Mouse (Mus musculus) myocyte (in vitro differentiated cells): ENCODE data around the gene Galnt6.

ENCODE experiments used
- MAX ChIP-seq: IDR thresholded peaks from one replicate; pipeline ENCODE4 v1.6.1; 2011; ENCODE audit warnings: low read depth, mild to moderate bottlenecking, control low read depth
- MYOG ChIP-seq, 3 experiments: IDR thresholded peaks; one replicate each; pipeline ENCODE4 v1.6.1; 2011; ENCODE audit warnings: control low read depth in 2 of 3, low read depth in 2 of 3, mild to moderate bottlenecking in 2 of 3; ENCODE audit not compliant: insufficient read length in 2 of 3, control insufficient read depth in 1 of 3, insufficient read depth in 1 of 3
- POLR2A ChIP-seq: IDR thresholded peaks from one replicate; pipeline ENCODE4 v1.6.1; 2011; ENCODE audit warnings: low read depth, mild to moderate bottlenecking, control low read depth, moderate library complexity; ENCODE audit not compliant: insufficient read length
- TCF12 ChIP-seq: IDR thresholded peaks from one replicate; pipeline ENCODE4 v1.6.1; 2011; ENCODE audit warnings: mild to moderate bottlenecking, control low read depth; ENCODE audit not compliant: poor library complexity, insufficient read depth, severe bottlenecking

GRCm38 (mm10) chr15:100722026-100722425 is 7.2 kb downstream of the Galnt6 start:
- TF ChIP-seq MYOG (IDR thresholded peaks at IDR 0.05; ENCODE audit: control insufficient read depth in 1 of 3, insufficient read depth in 1 of 3, insufficient read length in 2 of 3, low read depth in 2 of 3) = no peak
- no peak for TF ChIP-seq POLR2A
- no peak for TF ChIP-seq TCF12
- no peak for TF ChIP-seq MAX
